Mouse (Mus musculus) stomach, postnatal 0 days (tissue): ENCODE measurements around the gene Atxn7l3.

Source experiments
- CTCF ChIP-seq: IDR thresholded peaks from 2 replicates; pipeline ENCODE4 v1.5.1; 2016; ENCODE audit warnings: antibody characterized with exemption, low read depth, mild to moderate bottlenecking, moderate library complexity
- EP300 ChIP-seq: optimal IDR thresholded peaks from 2 replicates; pipeline ENCODE3; 2016; ENCODE audit warnings: antibody characterized with exemption

GRCm38 (mm10) chr11:102336191-102336590, 39.8 kb upstream of the Atxn7l3 start:
- TF ChIP-seq CTCF (no peak), EP300 (no peak)
